Mouse (Mus musculus): Measurements from ENCODE around the gene Abcf1.
"Not testable (repeated sequence)": the region's sequence is repeated elsewhere in the genome, so short reads cannot be mapped to it uniquely, and the experiment has no call there.

Abcf1 gene

GRCm38 (mm10) chr17:35979401-35980362 lies 10.1 kb upstream of the Abcf1 start, which contains the start of the genes Gnl1 and Prr3:
Gene Gnl1, plus strand, starts transcription at chr17:35979851.
Gene Prr3, minus strand, starts transcription at chr17:35980236.
- DNase-seq (ENCODE audit: low spot score in 2 of 2): peak; percentile 72 to 87

GRCm38 (mm10) chr17:35978811-35979400 lies 9.3 kb upstream of the Abcf1 start:
- DNase-seq (ENCODE audit: low spot score in 2 of 2): peak; percentile 66 to 86

GRCm38 (mm10) chr17:35972131-35972530 lies 2.6 kb upstream of the Abcf1 start:
- DNase-seq (ENCODE audit: low spot score in 2 of 2): no peak

DNA sequence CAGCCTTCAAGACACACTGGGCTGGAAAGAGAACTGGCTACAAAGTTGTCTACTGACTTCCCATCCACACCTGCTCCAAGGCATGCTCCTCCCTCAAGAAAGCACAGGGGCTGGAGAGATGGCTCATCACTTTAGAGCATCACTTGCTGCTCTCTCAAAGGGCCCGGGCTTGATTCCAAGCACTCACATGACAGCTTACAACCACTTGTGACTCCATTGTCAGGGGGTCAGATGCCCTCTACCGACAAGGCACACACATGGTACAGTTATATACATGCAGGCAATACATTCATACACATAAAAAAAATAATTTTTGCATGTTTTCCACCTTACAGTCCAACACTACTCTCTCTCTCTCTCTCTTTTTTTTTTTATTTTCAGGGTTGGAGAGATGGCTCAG lies 1.9 kb downstream of the Abcf1 start:
- DNase-seq (ENCODE audit: low spot score in 2 of 2): no peak

- no peak for DNase-seq (ENCODE audit: low spot score in 2 of 2)
Measured at GRCm38 (mm10) chr17:35963279-35963678, 6.3 kb downstream of the Abcf1 start.

DNA sequence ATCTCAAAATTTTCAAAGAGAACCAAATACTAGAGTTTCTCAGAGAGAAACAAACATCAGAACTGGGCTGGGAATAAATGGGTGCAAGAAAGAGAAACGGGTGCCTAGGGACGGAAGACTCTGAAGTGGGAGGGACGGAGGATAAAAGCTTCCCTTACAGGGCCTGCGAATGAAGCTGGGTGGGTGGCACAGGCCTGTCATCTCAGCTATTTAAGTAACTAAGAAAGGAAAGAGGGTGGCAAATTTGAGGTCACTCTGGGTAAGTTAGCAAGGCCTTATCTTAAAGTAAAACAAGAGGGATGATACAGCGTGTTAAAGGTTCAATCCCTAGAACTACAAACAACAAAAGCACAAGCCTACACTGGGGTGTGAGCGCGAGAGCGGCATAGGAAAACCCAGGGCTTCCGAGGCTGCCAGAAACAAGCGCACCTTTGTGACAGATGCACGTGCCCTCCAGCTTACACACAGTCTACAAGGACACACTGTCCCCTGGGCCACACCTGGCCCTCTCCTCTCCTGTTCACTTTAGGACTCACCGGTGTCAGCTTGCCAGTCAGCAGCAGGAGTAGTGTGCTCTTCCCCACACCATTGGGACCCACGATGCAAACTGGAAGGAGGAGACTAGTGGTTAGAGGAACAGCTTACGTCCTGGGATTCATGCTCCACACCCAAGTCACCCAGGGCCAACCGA lies 10.9 kb downstream of the Abcf1 start:
- no peak for DNase-seq (ENCODE audit: low spot score in 2 of 2)

- no peak for DNase-seq (ENCODE audit: low spot score in 2 of 2)
Measured at GRCm38 (mm10) chr17:35954665-35955064, 14.9 kb downstream of the Abcf1 start.

DNA sequence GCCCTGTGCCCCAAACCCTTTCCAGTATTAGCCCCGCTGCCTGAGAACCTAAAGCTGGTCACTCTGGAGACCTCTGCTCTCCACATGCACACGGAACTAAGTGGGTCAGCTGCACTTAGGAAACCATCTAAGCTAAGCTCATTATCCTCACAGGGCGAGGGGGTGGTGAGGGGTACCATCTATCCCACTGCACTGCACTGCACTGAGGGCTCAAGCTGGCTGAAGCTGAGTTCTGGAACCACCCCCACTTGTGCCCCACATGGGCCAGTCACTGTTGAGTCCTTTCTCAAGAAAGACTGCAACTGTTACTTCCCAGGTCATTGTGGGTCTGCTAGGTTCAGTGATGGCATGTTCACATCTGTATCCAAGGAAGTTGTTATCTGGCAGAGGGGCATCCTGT lies 17.0 kb downstream of the Abcf1 start:
- DNase-seq (ENCODE audit: low spot score in 2 of 2): not testable (repeated sequence)

DNA sequence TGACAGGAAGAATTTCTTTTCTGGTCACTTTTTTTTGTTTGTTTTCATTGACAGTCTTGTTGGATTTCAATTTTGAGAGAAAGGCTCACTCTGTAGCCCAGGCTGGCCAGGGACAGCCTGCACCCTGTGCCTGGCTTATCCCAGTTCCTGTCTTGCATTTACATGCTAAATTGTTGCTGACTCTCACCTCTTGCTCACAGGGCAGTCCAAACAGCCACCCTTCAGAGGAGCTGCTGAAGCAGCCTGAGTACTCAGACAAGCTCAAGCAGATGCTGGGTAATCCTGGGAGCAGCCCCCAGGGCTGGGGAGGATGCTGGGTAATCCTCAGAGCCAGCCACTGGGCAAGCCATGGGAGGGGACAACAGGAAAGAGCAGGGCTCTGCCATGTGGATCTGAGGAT lies 18.6 kb downstream of the Abcf1 start:
- DNase-seq (ENCODE audit: low spot score in 2 of 2): not testable (repeated sequence)

DNA sequence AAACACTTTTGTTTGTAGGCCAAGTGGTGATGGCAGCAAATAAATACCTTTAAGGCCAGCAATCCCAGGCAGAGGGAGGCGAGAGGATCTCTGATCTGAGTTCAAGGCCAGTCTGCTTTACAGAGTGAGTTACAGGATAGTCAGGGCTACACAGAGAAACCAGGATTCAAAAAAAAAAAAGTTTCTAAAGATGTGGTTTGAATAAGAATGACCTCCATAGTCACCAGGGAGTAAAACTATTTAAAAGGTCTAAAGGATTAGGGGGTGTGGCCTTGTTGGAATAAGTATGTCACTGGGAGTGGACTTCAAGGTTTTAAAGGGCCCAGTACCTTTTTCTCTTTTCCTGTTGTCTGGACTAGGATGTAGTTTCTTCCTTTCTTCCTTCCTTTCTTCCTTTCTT lies 29.6 kb downstream of the Abcf1 start:
- DNase-seq (ENCODE audit: low spot score in 2 of 2): no peak

DNA sequence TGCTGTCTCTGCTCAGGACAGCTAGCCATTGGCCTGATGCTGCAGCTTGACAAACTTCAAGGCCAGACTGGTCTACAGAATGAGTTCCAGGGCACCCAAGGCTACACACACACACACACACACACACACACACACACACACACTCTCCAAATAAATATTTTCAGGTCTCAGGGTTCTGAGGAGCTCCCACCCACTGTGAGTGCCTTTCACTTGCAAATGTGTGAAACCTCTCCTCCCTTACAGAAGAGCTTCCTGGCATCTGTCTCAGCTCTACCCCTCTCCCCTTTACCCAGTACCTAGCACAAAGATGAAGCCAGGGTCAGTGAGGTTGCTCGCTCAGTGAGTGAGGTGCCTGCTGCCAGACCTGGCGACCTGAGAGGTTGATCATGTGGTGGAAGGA lies 30.5 kb downstream of the Abcf1 start:
- DNase-seq (ENCODE audit: low spot score in 2 of 2): no peak

- peak in 1 of 2 experiments; percentile 35 for DNase-seq (ENCODE audit: low spot score in 2 of 2)
Measured at GRCm38 (mm10) chr17:35937700-35938348, 31.7 kb downstream of the Abcf1 start.

GRCm38 (mm10) chr17:35935763-35936162 lies 33.8 kb downstream of the Abcf1 start:
- DNase-seq (ENCODE audit: low spot score in 2 of 2): not testable (repeated sequence)

DNA sequence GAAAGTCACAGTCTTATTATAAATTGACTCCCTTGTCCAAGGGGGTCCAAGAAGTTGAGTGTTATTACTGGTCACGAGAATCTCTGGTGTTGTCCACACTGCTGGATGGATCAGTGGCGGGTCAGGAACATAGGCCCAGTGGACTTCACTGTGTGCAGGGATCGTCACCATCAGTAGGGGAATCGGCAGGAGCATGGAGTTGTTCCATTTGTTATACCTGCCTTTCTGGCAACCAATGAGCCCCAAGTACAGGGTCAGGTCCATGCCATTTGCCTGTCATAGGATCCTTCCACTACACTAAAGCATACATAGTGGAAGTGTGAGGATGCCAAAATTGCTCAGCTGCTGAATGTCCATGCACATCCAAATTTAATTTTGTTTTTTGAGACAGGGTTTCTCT lies 37.0 kb downstream of the Abcf1 start:
- DNase-seq (ENCODE audit: low spot score in 2 of 2): no peak

GRCm38 (mm10) chr17:35930627-35931026 lies 38.9 kb downstream of the Abcf1 start:
- DNase-seq (ENCODE audit: low spot score in 2 of 2): no peak

- no peak for DNase-seq (ENCODE audit: low spot score in 2 of 2)
Measured at GRCm38 (mm10) chr17:35929534-35929933, 40.0 kb downstream of the Abcf1 start.

GRCm38 (mm10) chr17:35927471-35927870 lies 42.1 kb downstream of the Abcf1 start:
- no peak for DNase-seq (ENCODE audit: low spot score in 2 of 2)

- no peak for DNase-seq (ENCODE audit: low spot score in 2 of 2)
Measured at GRCm38 (mm10) chr17:35923281-35923680, 46.3 kb downstream of the Abcf1 start.

- DNase-seq (ENCODE audit: low spot score in 2 of 2): no peak
Measured at GRCm38 (mm10) chr17:35922566-35922965, 47.0 kb downstream of the Abcf1 start.

DNA sequence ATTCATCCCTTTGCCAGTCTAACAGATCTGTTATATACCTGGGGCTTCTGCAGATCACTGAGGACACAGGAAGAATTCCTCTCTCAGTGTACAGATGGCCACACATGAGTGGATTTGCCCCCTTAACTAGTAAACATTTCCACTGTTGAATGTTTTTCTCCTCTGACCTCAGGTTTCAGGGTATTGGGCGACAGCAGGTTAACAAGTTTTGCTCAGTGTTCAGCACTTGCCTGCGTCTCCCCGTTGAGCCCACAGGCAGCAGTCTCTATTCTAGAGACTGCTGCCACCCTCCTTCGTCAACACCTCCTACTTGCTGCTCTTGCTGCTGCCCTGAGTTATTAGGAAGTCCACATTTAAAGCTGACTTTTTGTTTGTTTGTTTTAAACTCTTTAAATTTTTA lies 47.9 kb downstream of the Abcf1 start:
- DNase-seq (ENCODE audit: low spot score in 2 of 2): no peak

DNA sequence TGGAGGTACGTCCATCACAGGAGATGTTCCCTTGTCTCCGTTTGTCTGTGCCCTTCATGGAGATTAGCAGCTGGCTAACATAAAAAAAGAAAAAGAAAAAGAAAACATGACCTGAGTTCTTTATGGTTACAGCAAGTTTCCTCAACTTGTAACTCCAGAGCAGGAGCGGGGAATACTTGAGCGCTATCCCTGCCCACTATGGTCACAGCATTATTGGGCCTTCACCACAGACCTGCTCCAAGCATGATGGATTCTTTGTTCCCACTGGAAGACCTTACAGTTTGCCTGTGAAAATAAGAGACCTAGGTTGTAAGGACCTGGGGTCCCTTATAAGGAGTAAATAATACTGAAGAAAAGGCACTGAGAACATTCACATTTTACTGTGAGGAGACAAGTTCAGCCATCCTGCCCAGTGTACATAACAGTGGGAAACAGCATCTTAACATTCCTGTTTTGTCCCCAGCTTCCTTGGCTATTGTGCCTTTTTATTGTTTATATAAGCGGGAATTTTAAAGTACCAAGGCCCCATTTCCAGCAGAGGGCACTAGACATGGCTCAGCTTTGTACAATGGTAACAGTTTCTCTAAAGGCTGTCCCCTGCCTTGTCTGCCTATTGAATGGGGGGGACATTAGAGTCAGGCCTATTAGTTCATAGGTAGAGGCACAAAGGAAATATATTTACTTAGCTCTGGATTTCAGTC lies 48.5 kb downstream of the Abcf1 start:
- DNase-seq (ENCODE audit: low spot score in 2 of 2): peak in 1 of 2 experiments; percentile 38

Data from cerebellum, postnatal 4 days (tissue).